Mouse (Mus musculus): Measurements from ENCODE around the gene Atp6v0e.

DNA sequence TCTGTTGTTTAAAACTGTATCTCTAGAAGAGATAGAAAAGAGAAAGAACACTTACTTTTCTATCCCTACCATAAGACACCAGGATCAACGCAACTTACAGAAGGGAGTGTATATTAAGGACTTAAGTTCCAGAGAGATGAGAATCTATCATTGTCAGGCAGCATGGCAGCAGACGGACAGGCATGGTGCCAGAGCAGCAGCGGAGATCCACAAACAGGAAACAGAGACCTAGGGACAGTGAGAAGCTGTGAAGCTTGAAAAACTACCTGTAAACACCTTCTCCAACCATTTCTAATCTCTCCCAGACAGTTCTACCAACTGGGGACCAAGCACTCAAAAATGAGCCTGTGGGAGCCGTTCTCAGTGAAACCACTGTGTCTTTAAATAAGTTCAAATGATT, 40.6 kb downstream of the Atp6v0e start:
- TF ChIP-seq CTCF (IDR thresholded peaks at IDR 0.05; ENCODE audit: low read depth, low read length): no peak
- TF ChIP-seq EP300 (IDR thresholded peaks at IDR 0.05; ENCODE audit: insufficient read depth, low read depth, low read length): no peak
